Mouse (Mus musculus) adrenal gland (tissue): Measurements from ENCODE around the gene Nhej1.

Experiments used
- intact Hi-C: fragments of 180-260 bp; cut with DNase I; formaldehyde crosslinking; loops from one replicate; pipeline ENCODE4 v1.15.1; 2025

Gene Nhej1

GRCm38 (mm10) chr1:74941651-74942360 lies 183.2 kb downstream of the Nhej1 start:
- intact Hi-C loops: loop anchor here (10.0 kb wide), 1 partner anchor 313 kb away; no protein-coding TSS in a partner anchor

GRCm38 (mm10) chr1:74939762-74940161 lies 185.2 kb downstream of the Nhej1 start:
- intact Hi-C loops: loop anchor here (10.0 kb wide), 1 partner anchor 315 kb away; no protein-coding TSS in a partner anchor

GRCm38 (mm10) chr1:74936221-74936830 lies 188.7 kb downstream of the Nhej1 start:
- intact Hi-C loops: no loop called here

GRCm38 (mm10) chr1:74935402-74935801 lies 189.6 kb downstream of the Nhej1 start, which contains the start of gene Cfap65:
Cfap65 (minus strand) TSS chr1:74935599.
- intact Hi-C loops: no loop called here

- intact Hi-C loops: loop anchor here (5.0 kb wide), 1 partner anchor 90 kb away; no protein-coding TSS in a partner anchor
Observed at GRCm38 (mm10) chr1:74927621-74928296, 197.2 kb downstream of the Nhej1 start.

GRCm38 (mm10) chr1:74926721-74927120 lies 198.3 kb downstream of the Nhej1 start:
- intact Hi-C loops: loop anchor here (5.0 kb wide), 1 partner anchor 91 kb away; no protein-coding TSS in a partner anchor

GRCm38 (mm10) chr1:74924464-74924863 lies 200.5 kb downstream of the Nhej1 start:
- intact Hi-C loops: no loop called here
